Mouse (Mus musculus) fibroblast of lung, adult 2 months (primary cell): Measurements from ENCODE around the gene Mapkap1.

Source experiments
- DNase-seq: peaks from one replicate; pipeline ENCODE4 v3.0.0-alpha.2; 2011; ENCODE audit warnings: low read depth

Gene Mapkap1

GRCm38 (mm10) chr2:34531801-34532298 lies 125.3 kb downstream of the Mapkap1 start:
- peak; percentile 77 for DNase-seq

DNA sequence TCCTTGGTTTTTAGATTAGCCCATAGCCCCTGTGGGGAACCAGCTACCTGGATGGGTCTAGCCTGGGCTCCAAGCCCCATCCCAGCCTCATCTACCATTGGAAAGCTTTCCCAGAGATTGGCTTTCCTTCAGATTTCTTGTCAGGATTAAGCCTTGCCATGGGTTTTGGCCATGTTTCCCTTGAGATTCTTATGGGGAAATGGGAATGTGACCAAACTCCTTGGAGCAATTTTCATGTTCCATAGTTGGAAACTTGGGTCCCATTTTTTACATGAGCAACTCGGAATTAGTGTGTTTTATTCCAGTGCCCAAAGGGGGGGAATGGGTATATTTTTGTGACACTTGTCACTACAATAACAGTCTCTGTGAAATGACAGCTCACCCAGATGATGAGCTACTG lies 125.8 kb downstream of the Mapkap1 start:
- DNase-seq: no peak

- no peak for DNase-seq
Measured at GRCm38 (mm10) chr2:34533281-34533680, 126.7 kb downstream of the Mapkap1 start.

- no peak for DNase-seq
Measured at GRCm38 (mm10) chr2:34534996-34535395, 128.4 kb downstream of the Mapkap1 start.

GRCm38 (mm10) chr2:34537356-34537755 lies 130.8 kb downstream of the Mapkap1 start:
- no peak for DNase-seq

GRCm38 (mm10) chr2:34543581-34543980 lies 137.0 kb downstream of the Mapkap1 start:
- DNase-seq: no peak

DNA sequence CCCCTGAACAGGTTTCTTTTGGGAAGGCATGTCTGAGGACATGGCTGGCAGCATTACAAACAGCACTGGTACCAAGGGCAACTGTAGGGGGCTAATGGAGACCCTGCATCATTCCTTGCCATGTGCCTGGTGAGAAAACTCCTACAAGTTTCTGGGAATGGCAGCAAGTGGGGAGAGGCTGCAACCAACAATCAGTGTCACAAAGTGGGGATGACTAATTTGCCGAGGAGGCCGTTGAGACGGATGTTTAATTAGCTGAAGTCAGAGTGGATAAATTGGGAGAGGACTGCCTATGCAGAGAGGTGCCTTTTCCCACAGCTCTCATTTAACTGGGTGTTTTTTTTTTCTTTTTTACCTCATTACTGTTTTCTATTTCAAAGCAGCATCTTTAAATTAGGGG lies 137.4 kb downstream of the Mapkap1 start:
- no peak for DNase-seq

- no peak for DNase-seq
Measured at GRCm38 (mm10) chr2:34544646-34545395, 138.2 kb downstream of the Mapkap1 start.

- DNase-seq: no peak
Measured at GRCm38 (mm10) chr2:34546176-34546677, 139.7 kb downstream of the Mapkap1 start.

- no peak for DNase-seq
Measured at GRCm38 (mm10) chr2:34547516-34547915, 140.9 kb downstream of the Mapkap1 start.

DNA sequence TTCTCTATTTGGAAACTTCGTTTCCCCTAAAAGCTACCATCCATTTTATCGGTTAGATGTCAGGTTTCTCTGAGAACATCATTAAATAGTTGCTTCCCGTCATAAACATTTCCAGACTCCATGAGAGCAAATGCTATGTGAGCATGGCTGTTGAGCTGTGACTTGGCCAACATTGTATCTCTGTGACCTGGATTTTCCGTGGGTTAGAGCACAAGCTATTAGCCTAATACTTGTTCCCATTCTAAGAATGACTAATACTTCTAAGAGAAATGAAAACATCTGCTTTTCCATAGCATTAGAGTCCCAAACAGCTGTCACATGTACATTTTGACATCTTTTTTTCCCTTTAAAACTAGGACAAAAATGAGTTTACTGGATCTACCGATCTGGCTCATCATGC lies 142.4 kb downstream of the Mapkap1 start:
- DNase-seq: no peak

GRCm38 (mm10) chr2:34549469-34549868 lies 142.9 kb downstream of the Mapkap1 start:
- DNase-seq: no peak

- no peak for DNase-seq
Measured at GRCm38 (mm10) chr2:34552772-34553171, 146.2 kb downstream of the Mapkap1 start.

- DNase-seq: no peak
Measured at GRCm38 (mm10) chr2:34553580-34554231, 147.1 kb downstream of the Mapkap1 start.

DNA sequence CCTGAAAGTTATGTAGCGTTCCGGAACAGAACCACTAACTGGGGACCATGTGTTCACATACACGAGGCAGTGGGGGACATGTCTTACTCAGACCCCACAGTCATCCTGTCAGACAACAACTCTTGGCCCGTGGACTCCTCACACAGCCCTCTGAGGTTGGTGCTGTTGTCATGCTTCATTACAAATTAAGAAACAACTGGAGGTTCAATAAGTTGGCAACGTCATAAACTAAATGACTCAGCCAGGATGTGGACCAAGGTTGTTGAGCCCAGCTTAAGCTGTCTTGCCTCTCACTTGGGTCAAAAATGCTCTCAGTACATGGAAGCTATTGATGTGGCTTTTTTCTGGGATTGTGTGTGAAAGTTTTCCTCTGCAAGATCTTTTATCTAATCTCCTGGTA lies 153.6 kb downstream of the Mapkap1 start:
- no peak for DNase-seq

GRCm38 (mm10) chr2:34563089-34563694 lies 156.6 kb downstream of the Mapkap1 start:
- no peak for DNase-seq

GRCm38 (mm10) chr2:34563865-34564264 lies 157.3 kb downstream of the Mapkap1 start:
- DNase-seq: no peak

GRCm38 (mm10) chr2:34566146-34566545 lies 159.6 kb downstream of the Mapkap1 start:
- no peak for DNase-seq

- DNase-seq: no peak
Measured at GRCm38 (mm10) chr2:34566601-34567000, 160.0 kb downstream of the Mapkap1 start.

DNA sequence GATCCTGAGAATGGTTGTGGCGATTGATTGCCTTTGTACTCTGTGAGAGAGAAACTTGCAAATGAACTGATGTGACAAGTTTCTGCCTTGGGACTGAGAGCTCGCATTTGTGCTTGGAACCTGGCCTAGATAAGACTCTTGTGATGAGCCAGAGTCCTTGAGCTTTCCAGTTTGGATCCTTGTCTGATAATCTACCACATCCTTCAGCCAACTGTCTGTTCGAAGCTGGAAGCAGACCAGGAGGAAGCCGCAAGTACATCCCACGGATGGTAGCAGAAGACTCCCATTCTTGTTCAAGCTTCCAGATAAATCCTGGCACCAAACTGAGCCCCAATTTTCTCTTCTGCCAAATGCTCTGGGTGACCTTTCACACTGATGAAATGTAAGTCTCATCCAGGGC lies 162.6 kb downstream of the Mapkap1 start:
- DNase-seq: no peak

GRCm38 (mm10) chr2:34570378-34570777 lies 163.8 kb downstream of the Mapkap1 start:
- no peak for DNase-seq

DNA sequence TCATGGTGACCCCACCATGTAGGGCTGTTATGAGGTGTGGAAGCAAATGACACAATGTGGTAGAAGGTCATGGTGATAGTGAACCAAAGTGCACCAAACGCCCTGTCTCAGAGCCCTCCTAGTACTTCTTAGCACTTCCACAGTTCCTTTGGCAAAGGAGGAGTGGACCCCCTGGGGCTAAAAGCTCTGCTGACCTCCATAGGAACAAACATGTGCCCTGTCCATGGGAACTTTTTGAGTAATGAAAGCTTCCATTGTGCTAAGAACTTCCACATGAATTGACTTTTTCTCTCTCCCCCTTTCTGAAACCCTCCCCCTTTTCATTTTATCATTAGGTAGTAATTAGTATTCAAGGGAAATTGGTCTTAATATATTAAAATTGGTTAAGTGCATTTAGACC lies 164.5 kb downstream of the Mapkap1 start:
- DNase-seq: no peak

DNA sequence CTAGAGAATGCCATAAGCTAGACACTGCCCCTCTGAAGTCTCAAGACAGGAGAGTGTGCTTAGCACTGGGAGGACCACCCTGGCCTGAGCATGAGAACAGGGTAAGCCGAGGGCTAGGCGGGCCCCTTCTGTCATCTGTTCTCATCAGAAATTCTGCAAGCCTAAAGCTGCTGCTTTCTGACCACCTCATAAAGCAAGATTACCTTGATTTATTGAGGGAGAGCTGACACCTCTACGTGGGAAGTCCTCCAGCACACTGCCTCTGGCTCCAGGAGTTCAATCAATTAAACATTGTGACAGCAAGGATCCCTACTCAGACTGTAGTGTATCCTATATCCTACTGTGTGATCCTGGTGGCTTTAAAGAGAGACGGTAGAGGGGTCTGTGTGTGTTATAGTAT lies 166.5 kb downstream of the Mapkap1 start:
- DNase-seq: no peak
